Mouse (Mus musculus) CD8-positive naive resting alpha-beta T cell, adult 2 months (primary cell): ENCODE data around the gene Cdkn1b.

ENCODE experiments used
- DNase-seq, 2 experiments: peaks; one replicate each; pipeline ENCODE4 v3.0.0; 2022; ENCODE audit warnings: low read depth in 2 of 2, low spot score in 2 of 2

Gene Cdkn1b

DNA sequence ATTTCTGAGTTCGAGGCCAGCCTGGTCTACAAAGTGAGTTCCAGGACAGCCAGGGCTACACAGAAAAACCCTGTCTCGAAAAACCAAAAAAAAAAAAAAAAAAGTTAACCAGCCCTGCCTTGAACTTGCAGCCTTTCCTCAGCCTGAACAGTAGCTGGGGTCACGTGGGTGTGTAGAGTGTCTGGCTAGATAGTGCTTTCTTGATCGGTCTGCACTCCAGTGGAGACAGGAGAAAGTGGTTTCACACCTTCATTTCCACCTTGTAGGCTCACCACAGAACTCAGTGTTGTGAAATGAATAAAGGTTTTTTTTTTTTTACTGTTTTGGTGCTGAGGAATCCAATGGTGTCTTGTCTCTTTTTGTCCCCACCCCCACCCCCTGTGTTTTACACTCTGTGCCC is 16.8 kb upstream of the Cdkn1b start:
- no peak for DNase-seq

DNA sequence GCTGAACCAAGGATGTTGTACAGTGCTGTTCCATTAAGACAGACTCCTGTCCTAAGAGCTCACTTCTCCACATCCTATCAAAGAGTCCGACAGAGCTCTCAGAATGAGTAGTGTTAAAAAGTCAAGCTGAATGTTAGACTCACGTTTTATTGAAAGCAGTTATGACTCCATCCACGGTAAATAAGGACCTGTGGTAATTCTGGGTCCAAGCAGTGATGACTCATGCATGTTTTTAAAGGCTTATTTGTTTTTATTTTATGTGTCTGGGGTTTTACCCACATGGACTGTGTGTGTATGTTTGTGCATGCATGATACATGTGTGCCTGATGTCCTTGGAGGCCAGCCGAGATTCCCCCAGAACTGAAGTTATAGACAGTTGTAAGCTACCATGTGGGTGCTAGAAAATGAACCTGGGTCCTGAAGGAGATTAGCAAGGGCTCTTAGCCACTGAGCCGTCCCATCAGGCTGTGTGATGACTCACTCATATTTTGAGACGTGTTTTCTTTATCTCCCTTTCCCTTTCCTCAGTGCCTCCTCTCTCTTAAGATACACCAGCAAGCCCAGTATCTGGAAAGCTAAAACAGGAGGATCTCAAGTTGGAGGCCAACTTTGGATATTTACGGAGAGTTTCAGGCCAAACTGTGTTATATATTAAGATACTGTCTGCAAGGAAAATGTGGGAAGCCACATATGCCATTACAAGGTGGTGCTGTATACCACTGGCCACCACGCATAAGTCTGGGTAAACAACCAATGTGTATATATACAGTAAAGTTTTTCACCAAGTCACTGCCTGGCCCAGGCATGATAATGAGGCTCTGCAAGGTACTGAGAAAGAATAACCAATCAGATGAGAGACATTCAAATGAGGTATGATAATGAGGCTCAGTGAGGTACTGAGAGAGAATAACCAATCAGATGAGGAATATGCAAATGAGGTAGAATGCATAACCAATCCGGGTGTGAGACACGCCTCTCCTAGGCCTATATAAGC is 16.0 kb upstream of the Cdkn1b start:
- no peak for DNase-seq

DNA sequence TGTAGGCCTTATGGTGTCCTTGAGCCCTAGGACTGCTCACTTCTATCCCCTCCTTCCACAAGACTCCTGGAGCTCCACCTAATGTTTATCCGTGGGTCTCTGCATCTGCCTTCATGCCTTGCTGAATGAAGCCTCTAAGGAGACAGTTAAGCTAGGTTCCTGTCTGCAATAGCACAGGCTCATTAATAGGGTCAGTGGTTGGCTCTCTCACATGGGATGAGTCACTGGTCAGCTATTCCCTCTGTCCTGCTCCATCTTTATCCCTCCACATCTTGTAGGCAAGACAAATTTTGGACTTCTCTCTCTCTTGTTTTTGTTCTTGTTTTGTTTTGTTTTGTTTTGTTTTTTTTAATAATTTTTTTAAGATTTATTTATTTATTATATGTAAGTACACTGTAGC is 14.4 kb upstream of the Cdkn1b start:
- no peak for DNase-seq

DNA sequence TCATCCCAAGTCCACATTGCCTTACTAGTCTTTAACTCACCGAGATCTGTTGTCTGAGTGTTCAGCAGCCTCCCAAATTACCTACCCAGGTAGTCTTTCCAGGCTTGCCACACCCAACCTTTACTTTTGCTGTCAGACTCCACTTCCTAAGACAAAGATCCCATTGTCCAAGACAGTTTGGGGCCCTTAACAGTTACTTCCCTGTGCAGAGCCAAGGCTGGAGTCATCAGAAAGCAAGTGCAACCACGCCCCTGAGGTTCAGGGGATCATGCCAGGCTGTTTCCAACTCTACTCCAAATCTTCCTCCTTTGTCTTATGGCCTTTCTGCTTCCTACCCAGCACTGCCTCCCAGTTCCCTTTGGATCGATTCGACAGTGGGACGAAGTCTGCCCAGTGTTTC is 5.7 kb upstream of the Cdkn1b start:
- no peak for DNase-seq

DNA sequence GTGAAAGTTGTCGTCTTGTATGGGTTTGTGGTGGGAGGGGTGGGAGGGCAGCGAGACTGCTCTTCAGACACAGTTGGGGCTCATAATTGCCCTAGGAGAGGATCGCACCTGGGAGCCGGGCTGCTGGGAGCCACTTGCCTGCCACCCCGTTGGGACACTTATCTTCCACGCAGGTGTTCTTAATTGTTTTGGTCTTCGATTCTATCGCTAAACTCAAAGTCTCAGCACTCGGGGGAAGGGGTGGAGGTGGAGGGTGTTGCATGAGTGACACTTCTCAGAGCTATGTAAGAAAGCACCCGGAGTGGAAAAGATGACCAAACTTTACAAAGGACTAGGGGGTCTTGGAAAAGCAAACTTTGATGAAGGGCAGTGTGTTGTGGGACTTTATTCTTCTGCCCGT is 3.6 kb upstream of the Cdkn1b start:
- peak in 1 of 2 experiments; percentile 44 for DNase-seq

DNA sequence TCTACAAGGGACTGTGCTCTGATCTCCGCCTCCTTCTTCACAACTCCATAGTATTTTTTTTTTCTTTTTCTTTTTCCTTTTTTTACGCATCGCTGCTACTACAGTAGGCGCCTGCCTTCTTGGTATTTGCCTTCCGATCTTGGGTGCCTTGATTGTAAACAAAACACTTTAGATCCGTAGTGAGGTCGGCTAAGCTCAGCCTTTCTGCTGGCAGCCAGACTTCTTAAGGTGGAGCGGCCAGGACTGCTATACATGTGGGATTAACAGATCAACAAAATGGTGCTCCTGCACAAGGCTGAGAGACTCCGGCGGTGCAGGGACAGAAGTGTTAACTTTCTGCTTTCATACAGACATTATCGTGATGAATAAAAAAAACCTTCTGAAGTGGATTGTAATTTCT is 3.1 kb upstream of the Cdkn1b start:
- DNase-seq: peak; percentile 57 to 65

DNA sequence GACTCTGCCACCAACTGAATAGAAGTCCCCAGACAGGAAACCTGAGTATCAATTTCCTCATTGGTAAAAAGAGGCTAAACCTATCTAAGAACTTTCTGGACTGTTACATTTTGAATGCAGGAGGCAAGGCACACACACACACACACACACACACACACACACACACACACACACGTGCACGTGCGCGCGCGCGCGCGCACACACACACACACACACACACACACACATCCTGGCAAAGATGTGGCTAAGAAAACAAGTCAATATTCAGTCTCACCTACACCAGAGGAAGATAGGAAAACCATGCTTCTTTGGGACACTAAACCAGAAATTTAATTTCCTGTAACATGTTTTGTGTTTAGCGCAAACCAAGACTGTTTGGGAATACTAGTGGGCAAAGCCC is 1.4 kb upstream of the Cdkn1b start:
- DNase-seq: no peak

DNA sequence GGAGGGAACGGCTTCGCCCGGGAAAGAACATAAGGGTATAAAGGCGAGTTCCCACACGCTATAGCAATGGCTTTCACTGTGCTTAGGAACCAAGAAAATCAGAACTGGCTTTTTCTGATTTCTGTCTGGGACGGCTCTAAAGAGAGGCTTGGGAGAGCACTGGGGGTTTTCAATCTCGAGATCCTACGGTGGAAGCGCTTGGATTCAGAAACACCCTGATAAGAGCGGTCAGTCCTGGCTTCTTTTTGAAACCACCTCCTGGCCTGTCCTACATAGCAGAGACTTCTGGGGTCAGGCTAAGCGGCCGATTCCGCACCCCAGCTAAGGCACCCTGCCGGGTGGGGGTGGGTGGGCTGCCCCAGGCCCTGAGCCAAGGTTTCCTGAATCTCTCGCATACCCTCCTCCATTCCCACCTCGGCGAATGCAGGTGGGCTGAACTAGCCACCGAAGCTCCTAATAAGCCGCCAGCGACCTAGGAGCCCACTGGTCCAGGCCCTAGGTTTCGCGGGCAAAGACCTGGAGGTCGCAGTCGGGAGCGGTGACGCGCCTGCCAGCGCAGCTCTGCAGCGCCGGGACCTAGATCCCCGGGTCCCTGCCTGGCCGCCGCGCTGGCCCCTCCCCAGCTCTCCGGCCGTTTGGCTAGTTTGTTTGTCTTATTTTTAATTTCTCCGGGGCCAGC is 551 bp upstream of the Cdkn1b start:
- no peak for DNase-seq

DNA sequence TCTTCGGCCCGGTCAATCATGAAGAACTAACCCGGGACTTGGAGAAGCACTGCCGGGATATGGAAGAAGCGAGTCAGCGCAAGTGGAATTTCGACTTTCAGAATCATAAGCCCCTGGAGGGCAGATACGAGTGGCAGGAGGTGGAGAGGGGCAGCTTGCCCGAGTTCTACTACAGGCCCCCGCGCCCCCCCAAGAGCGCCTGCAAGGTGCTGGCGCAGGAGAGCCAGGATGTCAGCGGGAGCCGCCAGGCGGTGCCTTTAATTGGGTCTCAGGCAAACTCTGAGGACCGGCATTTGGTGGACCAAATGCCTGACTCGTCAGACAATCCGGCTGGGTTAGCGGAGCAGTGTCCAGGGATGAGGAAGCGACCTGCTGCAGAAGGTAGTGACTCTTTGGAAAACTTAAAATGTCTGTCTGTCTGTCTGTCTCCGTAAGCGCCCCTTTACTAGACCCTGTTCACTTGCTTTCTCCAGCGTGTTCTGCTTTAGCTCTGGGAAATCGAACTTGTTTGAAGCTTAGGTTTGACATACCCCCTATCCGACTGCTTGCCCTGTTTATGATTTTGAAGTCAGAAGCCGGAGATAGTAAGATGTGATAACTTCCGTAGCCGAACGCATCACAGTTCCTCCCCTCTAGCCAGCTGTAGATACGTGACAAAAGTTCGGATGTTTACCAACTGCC is 953 bp downstream of the Cdkn1b start:
- peak in 1 of 2 experiments; percentile 60 for DNase-seq

DNA sequence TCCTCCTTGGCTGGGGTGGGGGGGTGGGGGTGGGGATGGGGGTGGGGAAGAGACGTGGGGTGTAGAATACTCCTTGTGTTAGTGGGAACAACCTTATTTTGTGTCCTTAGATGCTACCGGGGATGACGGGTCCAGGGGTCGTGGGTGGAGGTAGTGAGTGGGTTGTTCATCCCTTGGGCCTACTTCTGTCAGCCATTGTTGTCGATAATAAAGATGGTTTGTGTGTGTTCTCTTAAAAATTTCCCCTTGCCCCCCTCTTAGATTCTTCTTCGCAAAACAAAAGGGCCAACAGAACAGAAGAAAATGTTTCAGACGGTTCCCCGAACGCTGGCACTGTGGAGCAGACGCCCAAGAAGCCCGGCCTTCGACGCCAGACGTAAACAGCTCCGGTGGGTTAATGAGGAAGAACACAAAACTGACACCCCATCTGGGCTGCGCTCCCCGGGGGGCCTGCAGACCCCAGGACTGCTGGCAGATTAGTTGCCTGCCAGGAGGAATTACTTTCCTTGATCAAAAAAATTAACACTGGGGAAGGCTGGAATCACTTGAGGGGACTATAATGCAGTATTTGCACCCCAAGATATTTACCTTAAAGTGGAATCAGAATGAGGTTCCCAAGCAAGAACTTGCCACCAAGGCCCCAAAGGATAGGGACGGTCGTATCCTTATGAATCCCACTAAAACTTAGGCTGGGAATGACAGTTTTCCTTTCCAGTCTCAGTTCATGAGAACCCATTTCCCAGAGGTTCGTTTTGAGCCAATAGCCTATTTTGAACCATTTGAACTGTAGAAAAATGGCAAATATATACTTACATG is 1.7 kb downstream of the Cdkn1b start:
- DNase-seq: no peak

DNA sequence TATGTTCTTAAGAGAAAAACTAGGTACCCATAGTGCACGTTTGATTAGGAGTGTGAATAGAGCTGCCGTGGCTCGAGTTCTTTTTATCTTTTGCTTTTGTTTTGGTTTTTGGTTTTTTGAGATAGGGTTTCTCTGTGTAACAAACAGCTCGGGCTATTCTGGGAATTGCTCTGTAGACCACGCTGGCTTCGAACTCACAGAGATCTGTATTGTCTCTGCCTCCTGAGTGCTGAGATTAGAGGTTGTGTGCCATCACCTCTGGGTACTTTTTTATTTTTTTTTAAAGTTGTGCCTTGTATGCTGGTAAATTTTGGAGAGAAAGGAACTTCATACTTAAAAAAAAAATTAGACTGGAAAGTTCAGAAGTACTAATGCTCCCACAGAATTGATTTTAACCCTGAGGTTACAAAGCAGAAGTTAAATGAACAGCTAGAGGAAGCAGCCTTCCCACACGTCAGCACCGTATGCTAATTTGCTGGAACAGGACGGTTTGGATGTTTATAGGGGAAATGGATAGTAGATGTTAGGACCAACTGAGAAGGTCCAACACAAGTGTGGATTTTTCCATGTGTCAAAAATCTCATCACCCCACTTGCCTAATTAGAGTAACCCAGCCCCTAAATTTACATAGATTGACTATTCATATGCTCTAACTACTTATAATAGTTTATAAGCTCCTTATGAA is 2.5 kb downstream of the Cdkn1b start:
- DNase-seq: no peak

DNA sequence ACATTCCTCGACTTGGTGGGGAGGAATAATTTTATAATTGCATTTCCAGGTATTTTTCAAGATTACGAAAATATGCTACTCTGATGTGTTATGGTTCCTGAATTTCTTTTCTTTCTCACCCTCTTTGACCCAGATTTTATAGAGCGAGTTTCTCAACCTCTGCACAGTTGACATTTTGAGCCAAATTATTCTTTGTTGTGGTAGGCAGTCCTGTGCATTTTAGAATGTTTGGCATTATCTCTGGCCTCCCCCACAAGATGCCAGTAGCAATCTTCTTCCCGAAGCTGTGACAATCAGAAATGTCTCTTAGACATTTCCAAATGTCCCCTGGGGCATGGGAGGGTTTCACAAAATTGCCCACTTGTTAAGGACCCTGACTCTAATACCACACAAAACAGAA is 3.5 kb downstream of the Cdkn1b start:
- DNase-seq: no peak

DNA sequence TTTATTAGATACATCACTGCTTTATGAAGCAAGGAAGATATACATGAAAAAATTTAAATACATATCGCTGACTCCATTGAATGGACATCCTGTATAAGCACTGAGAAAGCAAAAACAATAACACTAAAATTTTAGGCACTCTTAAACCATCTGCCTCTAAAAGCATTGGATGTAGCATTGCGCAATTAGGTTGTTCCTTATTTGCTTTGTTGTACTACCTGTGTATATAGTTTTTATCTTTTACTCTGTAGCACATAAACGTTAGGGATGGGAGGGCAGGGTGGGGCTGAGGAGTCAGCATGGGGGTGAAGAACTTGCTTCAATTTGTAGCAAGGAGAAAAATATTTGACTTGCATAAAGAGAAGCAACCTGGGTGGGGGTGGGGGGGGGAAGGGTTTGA is 4.1 kb downstream of the Cdkn1b start:
- no peak for DNase-seq

DNA sequence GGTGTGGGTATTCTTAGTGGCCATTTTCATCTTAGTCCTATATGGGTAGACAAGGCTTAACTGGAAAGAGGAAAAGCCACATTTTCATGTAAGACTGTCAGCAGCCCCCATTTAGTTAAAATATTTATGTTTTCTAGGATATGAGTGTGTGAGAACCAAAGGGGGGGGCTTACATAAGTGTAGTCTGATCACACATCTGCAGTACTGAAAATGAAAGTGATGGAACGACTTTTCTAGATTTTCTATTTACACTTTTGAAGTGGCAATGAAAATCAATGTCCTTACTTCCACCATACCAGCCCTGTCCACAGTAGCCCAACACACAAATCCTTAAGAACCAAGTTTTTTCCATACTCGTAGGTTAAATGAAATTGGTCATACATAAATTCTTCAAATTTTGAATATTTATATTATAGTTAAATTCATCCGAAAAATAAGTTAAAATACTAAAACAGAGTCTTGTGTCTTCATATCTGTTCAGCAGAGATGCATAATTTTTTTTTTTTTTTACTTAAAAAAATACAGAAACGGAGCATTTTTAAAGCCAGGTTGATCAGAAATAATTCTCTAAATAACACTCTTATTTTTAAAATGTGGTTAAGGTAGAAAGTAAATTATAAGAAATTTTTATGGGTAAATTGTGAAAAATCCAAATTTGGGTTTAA is 5.6 kb downstream of the Cdkn1b start:
- no peak for DNase-seq

DNA sequence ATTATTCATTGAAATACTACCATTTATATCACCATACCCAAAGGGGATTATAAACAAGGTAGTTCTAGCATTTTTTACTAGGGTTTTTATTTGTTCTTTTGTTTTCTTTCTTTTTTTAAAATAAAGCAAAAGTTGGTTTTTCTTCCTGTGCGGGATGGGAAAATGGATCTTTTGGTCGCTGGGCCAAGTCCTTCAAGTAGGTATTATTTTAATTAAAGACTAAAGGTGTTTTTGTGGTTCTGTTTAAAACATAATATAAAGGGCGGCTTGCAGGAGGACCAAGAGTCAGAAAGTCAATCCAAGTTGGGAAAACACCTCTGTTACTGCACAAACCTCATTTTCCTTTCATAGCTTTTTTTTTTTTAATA is 6.1 kb downstream of the Cdkn1b start:
- DNase-seq: no peak

DNA sequence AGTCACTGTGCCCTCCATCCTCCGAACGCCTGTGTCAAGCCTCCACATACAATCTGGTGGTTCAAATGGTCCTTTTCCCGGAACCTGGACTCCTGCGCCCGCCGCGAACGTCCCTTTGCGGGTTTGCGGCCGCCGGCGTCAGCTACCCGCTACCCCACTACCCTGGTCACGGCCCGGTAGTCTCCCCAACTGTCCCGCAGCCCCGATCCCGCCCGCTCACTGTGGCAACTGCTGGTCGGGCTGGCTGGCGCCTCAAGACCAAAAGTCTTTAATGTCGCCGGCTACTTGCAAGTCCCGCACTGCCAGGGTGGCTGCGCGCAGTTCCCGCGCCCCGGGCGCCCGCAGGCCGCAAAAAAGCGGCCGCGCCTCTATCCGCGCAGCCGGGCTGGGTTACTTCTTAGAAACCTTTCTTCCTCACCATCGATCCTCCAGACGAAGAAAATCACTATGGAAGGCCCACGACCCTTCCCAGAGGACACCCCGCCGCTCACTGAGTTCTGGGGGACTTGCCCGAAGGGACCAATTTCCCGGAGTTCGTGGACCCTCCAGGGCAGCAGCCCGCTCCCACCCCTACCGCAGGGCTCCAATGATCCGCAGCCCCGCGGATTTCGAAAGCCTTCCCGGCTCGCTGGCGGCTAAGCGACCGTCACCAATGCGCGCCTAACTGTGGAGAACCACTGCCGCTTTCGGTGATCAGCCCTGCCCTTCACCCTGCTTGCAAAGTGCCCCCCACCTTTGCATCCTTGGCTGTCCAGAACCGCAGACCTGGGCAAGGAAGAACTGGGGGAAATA is 6.8 kb downstream of the Cdkn1b start:
- peak in 1 of 2 experiments; percentile 44 for DNase-seq

DNA sequence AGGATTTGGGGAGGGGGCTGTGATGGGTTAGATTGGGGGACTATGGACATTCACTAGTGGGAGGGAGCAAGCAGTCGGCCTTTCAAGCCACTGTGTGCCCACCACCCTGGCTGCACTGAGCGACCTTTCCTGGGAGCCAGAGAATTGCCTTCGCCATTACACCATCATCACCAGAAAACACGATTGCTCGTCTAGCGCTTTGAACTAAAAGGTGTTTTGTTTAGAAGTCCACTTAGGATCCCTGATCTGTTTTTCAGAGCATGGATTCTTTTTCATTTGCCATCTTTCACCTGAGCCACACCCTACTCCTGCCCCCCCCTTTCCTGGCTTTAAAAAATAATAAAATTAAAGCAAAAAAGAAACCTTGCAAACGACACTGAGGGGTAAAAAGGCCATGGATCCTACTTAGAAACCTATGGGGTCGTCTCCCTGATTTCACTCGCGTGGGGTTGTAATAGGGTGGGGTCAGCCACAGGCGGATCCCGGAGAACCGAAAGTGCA is 7.4 kb downstream of the Cdkn1b start:
- no peak for DNase-seq

DNA sequence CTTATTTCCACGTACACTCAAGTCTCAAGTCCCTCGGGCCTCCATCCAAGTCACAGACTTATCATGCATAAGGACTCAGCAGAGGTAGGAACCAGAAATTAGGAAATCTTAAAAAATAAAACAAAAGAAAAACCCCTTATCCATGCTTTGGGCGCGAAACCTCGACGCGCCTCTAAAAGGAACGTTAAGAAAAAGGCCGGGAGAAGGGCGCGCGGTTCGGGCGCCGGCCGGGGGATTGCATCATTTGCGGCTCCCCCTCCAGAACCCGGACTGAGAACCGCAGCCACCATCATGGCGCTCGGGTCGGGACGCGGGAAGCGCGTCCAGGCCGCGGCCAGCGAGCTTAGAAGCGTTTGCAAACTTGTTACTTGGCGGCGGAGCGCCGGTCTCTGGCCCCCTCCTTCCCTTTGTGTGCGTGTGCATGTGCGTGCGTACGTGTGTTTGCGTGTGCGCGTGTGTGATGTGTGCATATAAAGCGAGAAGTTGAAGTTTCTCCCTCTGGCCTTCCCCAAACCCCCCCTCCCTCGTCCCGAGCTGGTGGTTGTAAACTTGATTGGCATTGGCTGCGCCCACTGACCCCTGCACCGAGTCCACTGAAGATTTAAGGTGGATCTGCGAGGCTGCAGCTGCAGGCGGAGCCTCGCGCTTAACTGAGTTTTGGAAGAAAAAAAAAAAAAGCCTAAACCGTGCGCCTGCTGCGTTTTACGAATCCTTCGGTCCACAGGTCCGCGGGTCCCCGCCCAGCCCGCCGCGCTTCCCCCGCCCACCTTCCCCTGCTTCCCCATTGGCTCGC is 8.1 kb downstream of the Cdkn1b start:
- DNase-seq: peak; percentile 61 to 75
